Mouse (Mus musculus) olfactory bulb, adult 2 months (tissue): ENCODE data around the gene Slc47a2. TPM values are rescaled to one million over a fixed set of nuclear protein-coding genes. Genes with fewer than 3 reads are reported as not detected.

Experiments used
- H3K27ac ChIP-seq: fragments of 200-500 bp; 2 replicates; pipeline ENCODE4 v1.5.1; 2012; ENCODE audit warnings: low read depth, low read length; ENCODE audit not compliant: insufficient read depth
- H3K4me1 ChIP-seq: fragments of 200-500 bp; 2 replicates; pipeline ENCODE4 v1.6.1; 2012; ENCODE audit warnings: low read length; ENCODE audit not compliant: control insufficient read depth, insufficient read depth
- H3K4me3 ChIP-seq: fragments of 200-500 bp; 2 replicates; pipeline ENCODE4 v1.5.1; 2012; ENCODE audit warnings: mild to moderate bottlenecking, low read depth, low read length, moderate library complexity; ENCODE audit not compliant: insufficient read depth
- CTCF ChIP-seq: fragments of 200-500 bp; IDR thresholded peaks from 2 replicates; pipeline ENCODE4 v1.5.1; 2012; ENCODE audit warnings: low read depth, mild to moderate bottlenecking, low read length, moderate library complexity; ENCODE audit not compliant: insufficient read depth
- POLR2A ChIP-seq: fragments of 200-500 bp; IDR thresholded peaks from 2 replicates; pipeline ENCODE4 v1.6.1; 2012; ENCODE audit warnings: mild to moderate bottlenecking, low read depth, low read length, moderate library complexity; ENCODE audit not compliant: insufficient read depth
- WGBS: fragments of 180-500 bp; shearing (Covaris S2); methylation state at CpG from one replicate; pipeline ENCODE4 v1.1.7; 2018; 5-methylcytosine and 5-hydroxymethylcytosine counted together
- polyA plus RNA-seq: library from polyadenylated mRNA; stranded (reverse); fragments of >200 nt; gene quantifications from 2 replicates; pipeline ENCODE4 v1.2.4, GENCODE M21; 2012; ENCODE audit warnings: low replicate concordance; ENCODE audit not compliant: missing spikeins, insufficient read depth, insufficient read length

Gene Slc47a2
- polyA plus RNA-seq, 1 experiment: not detected

DNA sequence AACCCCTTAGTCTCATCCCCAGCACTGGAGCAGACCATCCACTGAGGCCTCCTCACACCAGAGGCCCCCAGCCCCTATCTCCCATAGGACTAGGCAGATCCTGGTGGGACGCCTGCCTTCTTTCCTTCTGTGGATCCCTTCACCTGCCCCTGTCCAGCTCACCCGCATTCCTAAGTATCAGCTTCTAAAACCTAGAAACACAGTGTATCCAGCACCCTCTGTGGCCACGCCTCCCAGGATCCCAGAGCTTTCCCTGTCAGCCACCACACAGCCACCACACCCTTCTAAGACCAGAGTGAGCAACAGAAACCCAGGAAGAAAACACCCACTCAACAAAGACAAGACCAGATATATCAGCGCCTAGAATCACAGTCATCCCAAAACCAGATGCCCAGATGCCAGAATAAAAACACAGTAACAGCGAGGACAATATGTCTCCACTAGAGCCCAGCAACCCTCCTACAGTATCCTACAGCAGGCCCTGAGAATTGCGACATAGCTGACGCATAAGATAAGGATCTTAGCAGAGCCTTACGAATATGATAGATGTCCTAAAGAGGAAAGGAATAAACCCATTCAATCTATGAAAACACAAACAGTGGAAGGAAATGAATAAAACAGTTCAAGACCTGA, 64.1 kb downstream of the Slc47a2 start:
- Histone ChIP-seq H3K4me1 (peaks cover 7% of the 10 kb centered on the region), H3K4me3 (no peak overlapping the region), H3K27ac (no peak overlapping the region)
- TF ChIP-seq CTCF: no peak
- TF ChIP-seq POLR2A: no peak
- WGBS: 87% methylated on average over 8 of the region's 8 CpGs

DNA sequence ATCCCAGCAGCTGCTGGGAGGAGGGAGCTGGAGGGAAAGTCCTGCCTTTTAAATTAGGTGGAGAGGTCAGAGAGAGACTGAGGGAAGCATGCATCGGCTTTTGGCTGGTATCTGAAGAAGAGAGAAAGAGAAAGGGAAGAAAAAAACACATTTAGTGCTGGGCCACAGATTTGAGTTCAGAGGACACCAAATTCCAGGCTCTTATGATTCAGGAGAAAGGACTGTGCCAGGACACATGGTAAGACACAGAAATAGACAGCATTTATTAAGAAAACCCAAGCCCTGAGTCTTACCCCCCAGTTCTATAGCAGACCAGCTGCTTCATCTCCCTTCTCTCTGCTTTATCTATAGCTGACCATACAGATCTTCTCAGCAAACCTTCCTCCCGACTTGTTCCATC, 64.7 kb downstream of the Slc47a2 start:
- WGBS: 42% methylated on average over 2 of the region's 2 CpGs
- TF ChIP-seq CTCF (no peak), POLR2A (no peak)
- Histone ChIP-seq H3K4me3 (no peak overlapping the region), H3K27ac (no peak overlapping the region), H3K4me1 (peaks cover 7% of the 10 kb centered on the region)

DNA sequence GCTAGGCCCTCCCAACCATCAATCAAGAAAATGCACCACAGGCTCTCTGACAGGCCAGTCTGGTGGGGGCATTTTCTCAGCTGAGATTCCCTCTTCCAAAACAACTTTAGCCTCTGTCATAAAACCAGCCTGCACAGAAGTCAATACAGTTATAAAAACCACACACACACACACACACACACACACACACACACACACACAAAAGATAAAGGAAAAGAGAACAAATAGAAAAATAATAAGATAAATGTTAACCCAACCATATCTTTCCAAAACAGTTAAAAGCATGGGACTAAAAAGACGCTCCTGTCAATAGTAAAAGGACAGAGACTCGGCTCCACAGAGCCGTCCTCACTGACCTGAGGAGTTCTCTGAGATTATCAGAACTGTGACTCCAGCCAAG, 66.2 kb downstream of the Slc47a2 start:
- 92% methylated on average over 3 of the region's 3 CpGs for WGBS
- Histone ChIP-seq H3K4me1 (peaks cover 7% of the 10 kb centered on the region), H3K4me3 (no peak overlapping the region), H3K27ac (no peak overlapping the region)
- TF ChIP-seq CTCF (no peak), POLR2A (no peak)

DNA sequence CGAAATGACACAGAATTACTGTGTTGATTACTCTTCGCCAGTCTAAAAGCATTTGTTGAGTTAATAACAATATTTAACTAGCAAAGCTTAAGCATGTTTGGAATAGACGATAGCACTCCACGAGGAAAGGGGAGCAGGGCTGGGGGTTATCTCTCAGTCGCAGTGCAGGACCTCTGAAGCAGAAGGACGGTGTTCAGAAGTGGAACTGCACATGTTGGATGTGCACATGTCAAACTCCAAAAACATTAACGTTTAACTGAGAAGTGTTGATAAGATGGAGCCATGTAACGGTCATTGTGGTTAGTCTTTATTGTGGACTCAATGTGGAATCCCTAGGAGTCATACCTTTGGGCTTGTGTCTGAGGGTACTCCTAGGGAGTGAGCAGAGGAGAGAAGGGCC, 67.6 kb downstream of the Slc47a2 start:
- 87% methylated on average over 8 of the region's 8 CpGs for WGBS
- no peak for TF ChIP-seq CTCF
- no peak for TF ChIP-seq POLR2A
- H3K4me1 ChIP-seq: peaks cover 7% of the 10 kb centered on the region
- no peak overlapping the region for H3K4me3 ChIP-seq
- H3K27ac ChIP-seq: no peak overlapping the region

DNA sequence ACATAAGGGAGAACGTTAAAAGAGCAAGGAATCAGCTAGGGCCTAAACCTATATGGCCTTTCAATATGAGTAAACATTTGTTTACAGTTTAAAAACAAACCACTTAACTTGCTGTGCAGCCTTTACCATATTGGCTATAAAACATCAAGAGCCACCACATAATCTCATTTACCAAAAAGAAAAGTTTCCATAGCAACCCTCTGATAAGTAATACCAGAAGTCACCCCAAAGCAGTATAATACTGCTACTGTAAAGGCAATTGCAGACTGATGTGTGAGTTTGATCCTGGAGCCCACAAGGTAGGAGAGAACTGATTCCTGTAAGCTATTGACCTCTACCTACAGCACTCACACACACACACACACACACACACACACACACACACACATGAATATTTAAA, 68.2 kb downstream of the Slc47a2 start:
- H3K4me1 ChIP-seq: peaks cover 7% of the 10 kb centered on the region
- TF ChIP-seq POLR2A: no peak
- no peak for TF ChIP-seq CTCF
- no peak overlapping the region for H3K4me3 ChIP-seq
- no peak overlapping the region for H3K27ac ChIP-seq
- 79% methylated on average over 1 of the region's 1 CpGs for WGBS

DNA sequence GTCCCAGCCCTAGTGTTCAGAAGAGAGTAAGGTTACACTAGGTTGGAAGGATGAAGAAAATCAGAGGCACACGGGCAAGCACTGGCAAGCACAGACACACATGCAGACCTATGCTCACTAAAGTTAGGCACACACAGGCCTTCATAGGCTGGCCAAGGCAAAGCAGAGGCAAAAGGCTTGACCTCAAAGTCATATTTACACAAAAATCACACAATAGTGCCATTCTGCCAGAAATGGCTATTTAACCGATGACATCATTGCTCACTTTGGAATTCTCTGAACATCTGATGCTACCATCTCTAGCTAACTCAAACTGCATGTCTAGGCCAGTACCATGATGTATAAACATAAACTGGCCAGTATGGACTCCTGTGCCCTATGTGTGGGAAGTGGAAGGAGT, 68.7 kb downstream of the Slc47a2 start:
- WGBS: 92% methylated on average over 2 of the region's 2 CpGs
- Histone ChIP-seq H3K27ac (no peak overlapping the region), H3K4me3 (no peak overlapping the region), H3K4me1 (peaks cover 7% of the 10 kb centered on the region)
- no peak for TF ChIP-seq POLR2A
- no peak for TF ChIP-seq CTCF

DNA sequence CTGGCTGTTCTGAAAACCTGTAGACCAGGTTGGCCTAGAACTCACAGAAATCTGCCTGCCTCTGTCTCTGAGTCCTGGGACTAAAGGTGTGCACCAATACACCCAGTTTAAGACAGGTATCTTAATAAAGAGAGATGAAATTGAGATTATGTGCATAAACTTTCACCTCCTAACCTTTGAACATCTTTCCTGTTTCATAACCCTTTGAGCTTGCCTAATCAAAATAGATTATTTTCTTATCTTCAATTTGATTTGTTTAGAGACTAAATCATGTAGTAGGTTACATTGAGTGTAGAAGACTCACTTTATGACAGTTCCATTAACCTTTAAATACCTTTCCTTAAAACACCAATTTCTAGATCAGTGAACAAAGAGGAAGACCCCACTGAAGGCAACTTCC, 71.0 kb downstream of the Slc47a2 start:
- TF ChIP-seq CTCF: no peak
- TF ChIP-seq POLR2A: no peak
- no peak overlapping the region for H3K4me3 ChIP-seq
- no peak overlapping the region for H3K27ac ChIP-seq
- H3K4me1 ChIP-seq: no peaks in the 10 kb centered on the region

DNA sequence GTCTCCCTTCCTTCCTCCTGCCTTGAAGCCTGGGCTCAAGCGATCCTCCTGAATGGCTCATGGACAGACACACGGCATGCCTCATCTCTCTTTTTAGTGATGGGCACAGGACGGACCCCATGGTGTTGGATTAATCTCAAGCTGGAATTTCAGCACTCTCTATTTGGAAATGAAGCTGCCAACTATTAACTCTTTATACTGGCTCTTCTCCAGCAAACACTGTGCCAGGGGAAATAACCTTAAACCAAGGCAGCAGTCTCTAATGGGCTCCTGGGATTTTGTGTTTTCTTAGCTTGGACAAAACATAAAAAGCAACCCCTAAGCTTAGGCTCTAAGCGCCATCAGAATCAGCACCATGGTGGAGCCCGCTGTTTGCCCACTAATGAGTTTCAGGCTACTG, 72.3 kb downstream of the Slc47a2 start:
- TF ChIP-seq POLR2A (no peak), CTCF (no peak)
- H3K4me1 ChIP-seq: no peaks in the 10 kb centered on the region
- 75% methylated on average over 5 of the region's 5 CpGs for whole genome bisulfite sequencing

DNA sequence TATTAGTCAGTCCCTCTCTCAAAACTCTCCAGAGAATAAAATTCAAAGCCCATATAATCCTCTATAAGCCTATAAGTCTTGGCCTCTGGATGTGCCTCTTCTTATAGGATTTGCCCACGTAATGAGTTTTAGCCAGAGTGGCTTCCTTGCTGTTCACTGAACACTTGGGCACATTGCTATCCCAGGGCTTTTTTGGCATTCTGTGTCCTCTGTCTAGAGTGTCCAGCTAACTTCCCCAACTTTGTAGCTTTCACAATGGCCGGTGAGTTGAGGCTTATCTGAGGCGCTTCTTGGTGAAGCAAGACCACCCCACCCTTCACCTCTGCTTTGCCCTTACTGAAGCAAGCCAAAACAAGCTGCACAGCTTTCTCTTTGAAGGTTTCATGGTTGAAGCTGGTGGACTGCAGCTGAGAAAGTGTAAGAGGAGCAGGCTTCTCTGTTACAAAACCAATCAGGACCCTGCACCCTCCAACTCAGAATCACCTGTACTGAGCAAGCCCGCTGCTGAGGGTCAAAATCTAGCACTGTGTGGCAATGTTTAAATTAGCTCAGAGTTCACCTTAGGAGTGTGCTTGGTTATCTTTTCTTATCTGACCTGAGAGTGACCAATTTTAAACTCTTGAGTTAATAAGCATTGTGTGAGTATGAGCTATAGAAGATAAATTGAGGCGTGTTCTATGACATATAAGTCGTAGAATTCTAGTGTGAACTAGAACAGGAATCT, 73.9 kb downstream of the Slc47a2 start:
- no peak for TF ChIP-seq POLR2A
- no peak for TF ChIP-seq CTCF
- 97% methylated on average over 6 of the region's 6 CpGs for WGBS
- Histone ChIP-seq H3K4me3 (no peak overlapping the region), H3K4me1 (peaks cover 2% of the 10 kb centered on the region; the same call in 1 of the 2 replicates), H3K27ac (no peak overlapping the region)

More for the DNA sequence above, 72.3 kb downstream of the Slc47a2 start:
- H3K27ac ChIP-seq: no peak overlapping the region
- no peak overlapping the region for H3K4me3 ChIP-seq

DNA sequence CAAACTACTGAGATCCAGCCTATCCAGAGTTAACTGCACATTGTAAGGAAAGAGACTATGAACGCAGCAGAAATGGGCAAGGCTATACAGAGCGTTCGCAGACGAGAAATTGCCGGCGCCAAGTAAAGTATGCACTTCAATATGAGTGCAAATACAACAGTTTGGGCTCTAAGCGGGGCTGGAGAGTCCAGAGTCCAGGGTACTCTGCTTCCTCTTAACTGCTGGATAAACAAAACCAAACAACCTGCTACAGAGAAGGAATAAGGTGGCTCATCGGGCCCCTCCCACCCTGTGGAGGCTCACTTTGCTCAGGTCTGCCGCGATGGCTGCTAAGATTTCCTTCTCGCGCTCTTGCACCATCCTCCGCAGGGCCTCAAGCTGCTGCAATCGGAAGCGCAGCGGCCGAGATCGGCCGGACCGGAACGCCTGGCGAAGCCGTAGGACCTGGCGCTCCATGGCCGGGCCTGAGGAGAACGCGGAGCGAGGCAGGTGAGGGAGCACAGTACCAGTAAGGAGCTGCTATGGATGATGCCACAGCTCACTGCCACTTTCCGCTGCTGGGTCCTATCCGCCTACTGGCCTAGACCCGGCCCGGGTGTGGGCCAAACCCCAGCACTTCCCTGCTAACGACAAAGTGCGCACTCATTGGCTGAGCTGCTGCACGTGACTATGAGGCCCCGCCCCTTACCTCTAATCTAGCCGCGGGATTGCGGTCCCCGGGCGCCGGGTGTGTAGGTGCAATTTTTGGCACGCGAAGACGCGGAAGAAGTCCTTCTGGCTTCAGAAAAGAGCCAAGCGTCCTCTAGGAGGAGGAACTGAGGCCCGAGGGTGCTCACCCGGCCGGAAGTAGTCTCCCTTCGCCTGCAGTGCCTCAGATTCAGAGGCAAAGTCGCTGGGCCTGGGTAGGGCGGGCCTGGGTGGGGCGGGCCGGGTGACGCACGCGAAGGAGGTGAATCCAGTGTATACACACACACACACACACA, 75.8 kb downstream of the Slc47a2 start, which contains the start of gene Aldh3a2:
Gene Aldh3a2, minus strand, starts transcription at position 914 of the 983 bp plus-strand sequence.
- Histone ChIP-seq H3K27ac (peak within 1 kb of the TSS; percentile 87), H3K4me1 (peaks cover 2% of the 10 kb centered on the region; the same call in 1 of the 2 replicates), H3K4me3 (peak within 1 kb of the TSS; percentile 73)
- under 1% methylated on average over 58 of the region's 58 CpGs for WGBS
- TF ChIP-seq POLR2A (peak; percentile 84), CTCF (no peak)
